Mouse (Mus musculus) spleen, adult 2 months (tissue): ENCODE measurements around the gene Vwa5b2.
A peak's percentile ranks its signal among the peaks of the same experiment; 100 is the strongest.

Source experiments
- CTCF ChIP-seq: fragments of 200-500 bp; IDR thresholded peaks from 2 replicates; pipeline ENCODE4 v1.5.1; 2011; ENCODE audit warnings: mild to moderate bottlenecking, inconsistent platforms; ENCODE audit not compliant: insufficient read depth, insufficient read length, insufficient replicate concordance; ENCODE audit errors: extremely low read depth
- POLR2A ChIP-seq: fragments of 200-500 bp; IDR thresholded peaks from 2 replicates; pipeline ENCODE4 v1.6.1; 2011; ENCODE audit warnings: low read depth, low read length, inconsistent platforms

GRCm38 (mm10) chr16:20548096-20548948 is 40.9 kb upstream of the Vwa5b2 start, which contains the start of gene Abcf3:
- TF ChIP-seq CTCF, result no peak
- TF ChIP-seq POLR2A, result peak; percentile 59
